Mouse (Mus musculus): Measurements from ENCODE around the gene Tuba3a.

DNA sequence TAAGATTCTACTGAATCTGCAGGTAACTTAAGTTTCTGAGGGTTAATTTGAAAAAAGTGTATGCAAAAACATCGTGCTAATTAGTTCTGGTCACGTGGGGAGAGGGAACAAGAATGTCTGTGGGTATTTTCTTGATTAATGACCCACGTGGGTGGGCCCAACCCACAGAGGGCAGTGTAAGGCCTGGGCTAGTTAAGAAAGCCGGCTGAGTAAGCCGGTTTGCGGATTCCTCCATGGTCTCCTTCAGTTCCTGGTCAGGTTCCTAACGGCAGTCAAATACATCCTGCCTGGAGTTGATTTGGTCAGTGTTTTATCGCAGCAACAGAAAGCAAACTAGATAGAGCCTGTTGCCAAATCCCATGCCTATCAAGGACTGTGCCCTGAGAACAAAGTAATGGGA, 1.6 kb downstream of the Tuba3a start:
- no peak for TF ChIP-seq CHD2 (IDR thresholded peaks at IDR 0.05; ENCODE audit: low read length)
- no peak for TF ChIP-seq JUN (IDR thresholded peaks at IDR 0.05; ENCODE audit: insufficient read depth, low read depth, low read length)
- TF ChIP-seq ELF1 (IDR thresholded peaks at IDR 0.05; ENCODE audit: low read depth, low read length) = no peak
- no peak for TF ChIP-seq ZMIZ1 (IDR thresholded peaks at IDR 0.05; ENCODE audit: low read depth, low read length)
- no peak for TF ChIP-seq CTCF (conservative IDR thresholded peaks at IDR 0.05 in 1 of 2, IDR thresholded peaks at IDR 0.05 in 1 of 2; ENCODE audit: low read depth in 2 of 2, low read length in 2 of 2)
- no peak for TF ChIP-seq MXI1 (IDR thresholded peaks at IDR 0.05; ENCODE audit: low read depth, low read length)
- TF ChIP-seq MAFK (IDR thresholded peaks at IDR 0.05; ENCODE audit: insufficient replicate concordance, low read length) = no peak
- TF ChIP-seq JUND (conservative IDR thresholded peaks at IDR 0.05; ENCODE audit: low read depth, low read length) = no peak

Data from CH12.LX (cell line).